8 mouse cellular contexts compared by ENCODE assay signal in genomic region chr4:117002543-117003521, GRCm38 (mm10). TPM values are rescaled to one million over a fixed set of nuclear protein-coding genes. Genes with fewer than 3 reads are reported as not detected.
A peak's percentile ranks its signal among the peaks of the same experiment; 100 is the strongest.
DNase-seq lines count a peak whose midpoint lies in the region; ATAC-seq and TF ChIP-seq lines count a peak whose summit lies in the region.

No protein-coding gene starts in this region.

- no peak for TF ChIP-seq POLR2A in MEL (IDR thresholded peaks at IDR 0.05; ENCODE audit: control insufficient read depth in 1 of 2, insufficient read depth in 1 of 2, low read depth in 1 of 2, low read length in 2 of 2, poor library complexity in 1 of 2)
- no peak for TF ChIP-seq POLR2A in brain, embryonic 14.5 days (IDR thresholded peaks at IDR 0.05; ENCODE audit: borderline replicate concordance, extremely low read depth, insufficient read depth, insufficient read length, poor library complexity, severe bottlenecking)
- no peak for TF ChIP-seq POLR2A in embryonic fibroblast, embryonic 13.5 days (IDR thresholded peaks at IDR 0.05; ENCODE audit: low read depth, low read length)

- no peaks in the 10 kb centered on the region for H3K9me3 ChIP-seq in MEL (replicated peaks; ENCODE audit: insufficient read depth, low read length)
- H3K9me3 ChIP-seq in lung, embryonic 15.5 days: no peaks in the 10 kb centered on the region

- 54% methylated on average over 38 of the region's 38 CpGs for WGBS in lung, embryonic 15.5 days

- TF ChIP-seq RAD21 in MEL (IDR thresholded peaks at IDR 0.05; ENCODE audit: low read depth, low read length): peak; percentile 59

- peak; percentile 60; the same call in 1 of the 2 replicates for ATAC-seq in lung, embryonic 15.5 days (ENCODE audit: borderline replicate concordance, extremely low read depth, low FRiP score, low TSS enrichment)

- no peak overlapping the region for H3K9ac ChIP-seq in MEL (ENCODE audit: control insufficient read depth, low read depth, low read length, poor library complexity, severe bottlenecking)
- H3K9ac ChIP-seq in lung, embryonic 15.5 days: no peak overlapping the region

- H3K27me3 ChIP-seq in MEL (ENCODE audit: control insufficient read depth in 1 of 2, insufficient read depth in 2 of 2, low read length in 2 of 2): no peaks in the 10 kb centered on the region
- H3K27me3 ChIP-seq in lung, embryonic 15.5 days: no peaks in the 10 kb centered on the region

- H3K4me1 ChIP-seq in MEL (ENCODE audit: control insufficient read depth in 1 of 2, insufficient read depth in 2 of 2, low read length in 2 of 2): no peaks in the 10 kb centered on the region
- H3K4me1 ChIP-seq in embryonic fibroblast, embryonic 13.5 days (ENCODE audit: control insufficient read depth, insufficient read depth, low read length): 0 out of 2 replicates have a peak, but pooled peaks cover 2% of the 10 kb centered on the region
- H3K4me1 ChIP-seq in lung, embryonic 15.5 days: no peaks in the 10 kb centered on the region

- intact Hi-C loops in heart, postnatal 36 days (cut with DNase I): loop anchor here (2.0 kb wide), 2 partner anchors 138 to 216 kb away; no protein-coding TSS in a partner anchor

- no peak overlapping the region for H3K4me2 ChIP-seq in lung, embryonic 15.5 days

- no peak overlapping the region for H3K27ac ChIP-seq in MEL (ENCODE audit: control insufficient read depth, low read depth, low read length)
- no peak overlapping the region for H3K27ac ChIP-seq in embryonic fibroblast, embryonic 13.5 days (ENCODE audit: insufficient read depth, low read length)
- no peak overlapping the region for H3K27ac ChIP-seq in lung, embryonic 15.5 days

- no peaks in the 10 kb centered on the region for H3K36me3 ChIP-seq in MEL (ENCODE audit: control insufficient read depth in 1 of 2, insufficient read depth in 2 of 2, low read length in 2 of 2)
- peaks cover 28% of the 10 kb centered on the region; the same call in 1 of the 2 replicates for H3K36me3 ChIP-seq in lung, embryonic 15.5 days

- no peaks in the 10 kb centered on the region for H3K79me2 ChIP-seq in MEL (ENCODE audit: control insufficient read depth, insufficient read depth, low read length, poor library complexity)

- TF ChIP-seq CTCF in MEL (IDR thresholded peaks at IDR 0.05 in 2 of 3, conservative IDR thresholded peaks at IDR 0.05 in 1 of 3; ENCODE audit: control insufficient read depth in 1 of 3, insufficient read depth in 1 of 3, low read depth in 2 of 3, low read length in 3 of 3, poor library complexity in 1 of 3, severe bottlenecking in 1 of 3): peak; percentile 61 to 78 (median 74)
- peak; percentile 84 for TF ChIP-seq CTCF in brain, embryonic 14.5 days (IDR thresholded peaks at IDR 0.05; ENCODE audit: borderline replicate concordance, extremely low read depth, insufficient read depth, insufficient read length)
- peak; percentile 87 for TF ChIP-seq CTCF in embryonic fibroblast, embryonic 13.5 days (IDR thresholded peaks at IDR 0.05; ENCODE audit: borderline replicate concordance, insufficient read depth, low read length)

- no peak for TF ChIP-seq EP300 in MEL (IDR thresholded peaks at IDR 0.05; ENCODE audit: low read depth in 1 of 2, low read length in 2 of 2)

- DNase-seq in MEL (ENCODE audit: low read depth, low spot score): peak; percentile 58
- peak; percentile 80 for DNase-seq in brain, embryonic 14.5 days (ENCODE audit: low read depth)
- DNase-seq in heart, postnatal 36 days: peak; percentile 68
- DNase-seq in kidney, postnatal 4 days: peak; percentile 69 to 81
- DNase-seq in ovary, adult 18-20 months (ENCODE audit: low spot score): peak; percentile 24
- DNase-seq in yolk sac, embryonic 10.5 days (ENCODE audit: low spot score): peak; percentile 61

- H3K4me3 ChIP-seq in MEL (ENCODE audit: control insufficient read depth in 1 of 2, insufficient read depth in 1 of 2, low read depth in 2 of 2, low read length in 2 of 2): no peak overlapping the region
- no peak overlapping the region for H3K4me3 ChIP-seq in embryonic fibroblast, embryonic 13.5 days (ENCODE audit: insufficient read depth, low read length)
- H3K4me3 ChIP-seq in lung, embryonic 15.5 days: no peak overlapping the region

TF ChIP-seq in MEL, 35 proteins besides CTCF, POLR2A, EP300 and RAD21:
- peak; percentile 30 for TF ChIP-seq ZC3H11A (IDR thresholded peaks at IDR 0.05; ENCODE audit: low read depth, low read length)
- TF ChIP-seq CHD2 (IDR thresholded peaks at IDR 0.05; ENCODE audit: low read length): no peak
- TF ChIP-seq HCFC1 (IDR thresholded peaks at IDR 0.05; ENCODE audit: low read depth, low read length): no peak
- TF ChIP-seq GATA1 (IDR thresholded peaks at IDR 0.05; ENCODE audit: low read depth, low read length): no peak
- TF ChIP-seq UBTF (IDR thresholded peaks at IDR 0.05; ENCODE audit: borderline replicate concordance, insufficient read depth, low read depth, low read length): no peak
- TF ChIP-seq SMC3 (IDR thresholded peaks at IDR 0.05; ENCODE audit: low read depth, low read length): peak; percentile 76
- no peak for TF ChIP-seq ZNF384 (IDR thresholded peaks at IDR 0.05; ENCODE audit: low read depth, low read length)

RNA-seq across cellular contexts. Expression of gene Hectd3, which starts 7.7 kb away (rescaled TPM):
- 9.8 TPM in 2 replicates for total RNA-seq in MEL (2012; rRNA removed)
- 10 to 100 TPM in 1 of 2 experiments, not detected in 1; 19.1 TPM for polyA plus RNA-seq in MEL (2012; ENCODE audit: insufficient read depth in 1 of 2, insufficient read length in 2 of 2, low read depth in 1 of 2, low replicate concordance in 2 of 2, missing spikeins in 1 of 2)
- polyA plus RNA-seq in brain, embryonic 14.5 days (2012; rRNA removed): 59.3 and 60.4 TPM in 2 replicates
- 10.1 and 10.2 TPM in 2 replicates for polyA plus RNA-seq in embryonic fibroblast, embryonic 13.5 days (2011; ENCODE audit: insufficient read length, low read depth, missing spikeins)
- total RNA-seq in heart, postnatal 36 days (2021): 10 to 100 TPM; 17.3 to 17.4 TPM
- polyA plus RNA-seq in lung, embryonic 15.5 days (2015; fragmentation: Nextera tagmentation; extraction: Ambion mirVana): 8.8 and 10.1 TPM in 2 replicates

RNA-seq across cellular contexts. Expression of gene Urod, which starts 8.6 kb away (rescaled TPM):
- 72.0 and 108 TPM in 2 replicates for total RNA-seq in MEL (2012; rRNA removed)
- polyA plus RNA-seq in MEL (2012; ENCODE audit: insufficient read depth in 1 of 2, insufficient read length in 2 of 2, low read depth in 1 of 2, low replicate concordance in 2 of 2, missing spikeins in 1 of 2): 100 to 1,000 TPM; 132 to 645 TPM
- 58.9 and 63.2 TPM in 2 replicates for polyA plus RNA-seq in brain, embryonic 14.5 days (2012; rRNA removed)
- polyA plus RNA-seq in embryonic fibroblast, embryonic 13.5 days (2011; ENCODE audit: insufficient read length, low read depth, missing spikeins): 54.1 and 54.6 TPM in 2 replicates
- 100 to 1,000 TPM; 100 to 101 TPM for total RNA-seq in heart, postnatal 36 days (2021)
- polyA plus RNA-seq in lung, embryonic 15.5 days (2015; fragmentation: Nextera tagmentation; extraction: Ambion mirVana): 91.7 and 103 TPM in 2 replicates

RNA-seq across cellular contexts. Expression of gene Eif2b3, which starts 16.4 kb away (rescaled TPM):
- 75.4 and 79.3 TPM in 2 replicates for total RNA-seq in MEL (2012; rRNA removed)
- 10 to 100 TPM in 1 of 2 experiments, not detected in 1; 77.5 TPM for polyA plus RNA-seq in MEL (2012; ENCODE audit: insufficient read depth in 1 of 2, insufficient read length in 2 of 2, low read depth in 1 of 2, low replicate concordance in 2 of 2, missing spikeins in 1 of 2)
- 24.6 and 25.0 TPM in 2 replicates for polyA plus RNA-seq in brain, embryonic 14.5 days (2012; rRNA removed)
- 34.1 and 37.9 TPM in 2 replicates for polyA plus RNA-seq in embryonic fibroblast, embryonic 13.5 days (2011; ENCODE audit: insufficient read length, low read depth, missing spikeins)
- 10 to 100 TPM; 15.5 to 18.9 TPM for total RNA-seq in heart, postnatal 36 days (2021)
- 34.2 and 35.6 TPM in 2 replicates for polyA plus RNA-seq in lung, embryonic 15.5 days (2015; fragmentation: Nextera tagmentation; extraction: Ambion mirVana)

Comparison
In these comparisons a context has a peak if more than half of its experiments do, and no peak if none do; other contexts are left out.
1. DNase-seq: peak in every context shown above with its lines; median percentile 80 in brain, embryonic 14.5 days; 75 in kidney, postnatal 4 days; 68 in heart, postnatal 36 days; 61 in yolk sac, embryonic 10.5 days; 58 in MEL; 24 in ovary, adult 18-20 months.